Mouse (Mus musculus) frontal cortex, postnatal 10 days (tissue): ENCODE results near the gene Slc35e1.

Experiments used
- DNase-seq, 2 experiments: peaks; one replicate each; pipeline ENCODE4 v3.0.0; 2022; ENCODE audit warnings: low spot score in 2 of 2, mixed read lengths in 1 of 2

Gene Slc35e1

GRCm38 (mm10) chr8:72485456-72486199 lies 6.8 kb downstream of the Slc35e1 start:
- DNase-seq: no peak

GRCm38 (mm10) chr8:72474826-72475546 lies 17.4 kb downstream of the Slc35e1 start, which contains the start of gene Cherp:
Gene Cherp, minus strand, starts transcription at chr8:72475226.
- DNase-seq: peak; percentile 97

- no peak for DNase-seq
Measured at GRCm38 (mm10) chr8:72470684-72471083, 21.7 kb downstream of the Slc35e1 start.

- no peak for DNase-seq
Measured at GRCm38 (mm10) chr8:72469984-72470383, 22.4 kb downstream of the Slc35e1 start.

GRCm38 (mm10) chr8:72469243-72469642 lies 23.2 kb downstream of the Slc35e1 start:
- no peak for DNase-seq

- DNase-seq: no peak
Measured at GRCm38 (mm10) chr8:72464211-72464610, 28.2 kb downstream of the Slc35e1 start.

GRCm38 (mm10) chr8:72459881-72460533 lies 32.4 kb downstream of the Slc35e1 start:
- no peak for DNase-seq

GRCm38 (mm10) chr8:72458457-72458856 lies 34.0 kb downstream of the Slc35e1 start:
- DNase-seq: no peak

GRCm38 (mm10) chr8:72457806-72458205 lies 34.6 kb downstream of the Slc35e1 start:
- DNase-seq: no peak

GRCm38 (mm10) chr8:72455317-72455716 lies 37.1 kb downstream of the Slc35e1 start:
- DNase-seq: no peak

GRCm38 (mm10) chr8:72453904-72454303 lies 38.5 kb downstream of the Slc35e1 start:
- DNase-seq: no peak

- DNase-seq: no peak
Measured at GRCm38 (mm10) chr8:72451516-72451915, 40.9 kb downstream of the Slc35e1 start.

- DNase-seq: no peak
Measured at GRCm38 (mm10) chr8:72445071-72445470, 47.3 kb downstream of the Slc35e1 start.

- DNase-seq: no peak
Measured at GRCm38 (mm10) chr8:72443994-72444350, 48.4 kb downstream of the Slc35e1 start.

- DNase-seq: peak; percentile 98 to 99
Measured at GRCm38 (mm10) chr8:72443338-72443993, 48.9 kb downstream of the Slc35e1 start, which contains the start of the genes Calr3 and 1700030K09Rik. Gene Calr3, minus strand, starts transcription at chr8:72443870. Gene 1700030K09Rik, plus strand, starts transcription at chr8:72443880.

GRCm38 (mm10) chr8:72438248-72439015 lies 54.0 kb downstream of the Slc35e1 start:
- DNase-seq: no peak

GRCm38 (mm10) chr8:72434952-72435351 lies 57.5 kb downstream of the Slc35e1 start:
- DNase-seq: no peak
